Mouse (Mus musculus) bone marrow, adult 2 months (tissue): Measurements from ENCODE around the gene Tanc1.

ENCODE experiments used
- CTCF ChIP-seq: fragments of 200-500 bp; IDR thresholded peaks from 2 replicates; pipeline ENCODE4 v1.5.1; 2011; ENCODE audit warnings: low read length, control low read depth; ENCODE audit not compliant: control insufficient read depth, insufficient read depth
- POLR2A ChIP-seq: fragments of 200-500 bp; IDR thresholded peaks from 2 replicates; pipeline ENCODE4 v1.6.1; 2011; ENCODE audit warnings: low read depth, mild to moderate bottlenecking, control low read depth, low read length, borderline replicate concordance; ENCODE audit not compliant: control insufficient read depth

GRCm38 (mm10) chr2:59812641-59813040 lies 200.8 kb downstream of the Tanc1 start:
- TF ChIP-seq POLR2A (no peak), CTCF (no peak)
